Mouse (Mus musculus) heart, adult 2 months (tissue): ENCODE measurements around the gene Acadvl.

ENCODE experiments used
- EP300 ChIP-seq: fragments of 200-500 bp; IDR thresholded peaks from 2 replicates; pipeline ENCODE4 v1.6.1; 2011; ENCODE audit warnings: low read depth, low read length, control low read depth; ENCODE audit not compliant: insufficient read depth
- POLR2A ChIP-seq: fragments of 200-500 bp; IDR thresholded peaks from 2 replicates; pipeline ENCODE4 v1.6.1; 2011; ENCODE audit warnings: mild to moderate bottlenecking, low read depth, low read length, control low read depth; ENCODE audit not compliant: insufficient read depth

DNA sequence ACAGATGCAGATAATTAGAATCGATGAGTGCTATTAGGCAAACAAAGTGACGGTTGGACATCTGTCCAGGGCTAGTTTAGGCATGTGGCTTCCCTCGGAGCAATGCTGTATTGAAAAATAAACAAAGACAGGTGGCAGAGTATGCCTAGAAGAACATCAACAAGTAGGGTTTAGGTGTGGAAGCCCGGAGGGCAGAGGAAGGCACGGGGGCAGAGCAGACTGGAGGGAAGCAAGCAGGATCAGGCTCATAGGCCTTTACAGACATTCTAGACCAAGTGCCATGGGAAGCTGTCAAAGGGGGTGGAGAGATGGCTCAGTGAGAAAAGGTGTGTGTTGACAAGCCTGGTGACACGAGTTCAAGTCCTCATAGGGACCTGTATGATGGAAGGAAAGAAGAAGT lies 34.2 kb upstream of the Acadvl start:
- TF ChIP-seq EP300: no peak
- TF ChIP-seq POLR2A: no peak
